Mouse (Mus musculus) liver (tissue): ENCODE data around the gene Shmt2.
A peak's percentile ranks its signal among the peaks of the same experiment; 100 is the strongest.

ENCODE experiments used
- DNase-seq: peaks from one replicate; pipeline ENCODE4 v3.0.0-alpha.2; 2020; ENCODE audit warnings: mixed read lengths

Shmt2 gene

DNA sequence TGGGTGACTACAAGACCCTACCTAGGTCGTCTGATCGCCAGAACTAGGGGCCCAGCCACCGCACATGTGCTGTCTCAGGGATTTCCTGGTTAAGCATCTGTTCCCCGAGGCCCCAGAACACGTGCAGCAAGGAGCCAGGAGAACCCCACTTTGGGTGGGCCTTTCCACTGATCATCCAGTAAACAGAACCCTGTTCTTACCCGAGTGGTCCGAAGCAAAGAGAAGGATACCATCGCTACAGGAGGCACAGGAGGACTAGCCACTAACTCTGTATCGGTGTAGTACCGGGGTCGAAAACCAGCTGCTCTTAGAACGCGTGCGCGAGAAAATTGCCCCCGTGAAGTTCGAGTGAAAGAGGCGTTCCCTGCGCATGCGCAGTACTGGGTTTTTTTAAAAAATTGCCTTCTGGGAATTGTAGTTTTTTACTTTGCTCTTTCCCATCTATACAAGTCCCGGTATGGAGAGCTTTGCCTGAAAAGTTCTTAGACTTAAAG lies at the start of gene Shmt2:
Shmt2 (minus strand) TSS at position 357 of the 494 bp plus-strand sequence.
- peak; percentile 91 for DNase-seq

GRCm38 (mm10) chr10:127570937-127571641 lies 48.8 kb upstream of the Shmt2 start:
- no peak for DNase-seq

- peak; percentile 72 for DNase-seq
These were observed 48.1 kb upstream of the Shmt2 start for GRCm38 (mm10) chr10:127570384-127570783.

- peak; percentile 76 for DNase-seq
These were observed 47.2 kb upstream of the Shmt2 start for GRCm38 (mm10) chr10:127569450-127569849.

GRCm38 (mm10) chr10:127566553-127567326 lies 44.5 kb upstream of the Shmt2 start:
- no peak for DNase-seq

DNA sequence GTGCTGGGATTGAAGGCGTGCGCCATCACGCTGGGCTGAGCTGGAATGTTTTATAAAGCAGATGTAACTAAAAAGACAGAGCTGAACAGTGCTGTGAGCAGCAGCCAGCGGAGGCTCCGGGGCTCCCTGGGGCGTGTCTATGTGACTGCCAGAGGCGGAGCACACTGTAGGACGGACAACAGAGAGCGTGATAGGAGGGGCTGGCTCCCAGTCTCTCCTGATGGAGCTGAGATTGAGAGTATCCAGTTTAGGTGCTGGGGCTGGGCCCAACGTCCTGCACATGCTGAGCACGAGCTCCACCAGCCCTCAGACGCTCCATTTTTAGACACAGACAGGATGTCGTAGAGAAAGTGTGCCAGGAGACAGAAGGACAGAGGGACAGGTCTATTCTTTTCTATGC lies 42.1 kb upstream of the Shmt2 start:
- no peak for DNase-seq

- DNase-seq: no peak
These were observed 41.6 kb upstream of the Shmt2 start for GRCm38 (mm10) chr10:127563840-127564239.

- no peak for DNase-seq
These were observed 38.9 kb upstream of the Shmt2 start for GRCm38 (mm10) chr10:127561145-127561544.

GRCm38 (mm10) chr10:127557397-127557796 lies 35.2 kb upstream of the Shmt2 start:
- DNase-seq: no peak

DNA sequence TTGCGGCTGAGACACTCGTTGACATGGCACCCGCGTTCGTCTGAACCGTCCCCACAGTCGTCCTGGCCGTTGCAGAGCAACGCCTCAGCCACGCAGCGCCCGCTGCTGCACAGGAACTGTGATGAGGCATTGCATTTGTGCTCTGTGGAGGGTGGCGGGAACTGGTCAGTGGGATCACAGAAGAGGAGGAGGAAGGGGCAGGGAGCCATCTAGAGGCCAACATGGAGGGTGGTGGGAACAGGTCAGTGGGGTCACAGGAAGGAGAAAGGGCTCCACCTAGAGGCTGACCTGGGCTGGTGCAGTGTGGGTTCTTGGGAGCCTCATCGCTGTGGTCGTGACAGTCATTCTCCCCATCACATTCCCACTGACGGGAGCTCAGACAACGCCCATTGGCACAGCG lies 33.5 kb upstream of the Shmt2 start:
- DNase-seq: peak; percentile 45

DNA sequence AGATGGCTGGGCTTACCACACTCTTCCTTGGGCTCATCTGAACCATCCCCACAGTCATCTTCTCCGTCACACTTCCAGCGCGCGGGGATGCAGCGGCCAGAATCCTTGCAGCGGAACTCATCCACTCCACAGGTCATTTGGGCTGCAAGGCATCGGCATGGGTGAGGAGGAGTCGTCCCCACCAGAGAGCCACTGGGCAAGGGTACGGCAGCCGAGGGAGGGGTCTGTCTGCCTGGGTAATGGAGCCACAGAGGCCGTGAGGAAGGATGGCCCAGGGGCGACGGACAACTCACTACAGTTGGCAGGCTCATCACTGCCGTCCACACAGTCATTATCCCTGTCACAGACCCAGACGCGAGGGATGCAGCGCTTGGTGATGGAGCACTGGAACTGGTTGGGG lies 27.6 kb upstream of the Shmt2 start:
- no peak for DNase-seq

- DNase-seq: no peak
These were observed 26.0 kb upstream of the Shmt2 start for GRCm38 (mm10) chr10:127548236-127548635.

DNA sequence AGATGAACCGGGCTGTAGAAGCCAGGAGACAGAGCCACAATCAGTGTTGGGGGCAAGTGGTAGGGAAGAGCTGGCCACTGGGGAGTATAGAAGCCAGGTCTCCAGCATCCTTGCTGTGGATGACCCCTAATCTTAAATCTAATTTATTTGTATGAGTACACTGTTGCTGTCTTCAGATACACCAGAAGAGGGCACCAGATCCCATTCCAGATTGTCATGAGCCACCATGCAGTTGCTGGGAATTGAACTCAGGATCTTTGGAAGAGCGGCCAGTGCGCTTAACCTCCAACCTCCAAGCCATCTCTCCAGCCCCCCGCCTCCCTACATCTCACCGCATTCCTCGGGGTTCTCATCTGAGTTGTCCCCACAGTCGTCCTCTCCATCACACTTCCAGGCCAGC lies 24.3 kb upstream of the Shmt2 start:
- DNase-seq: no peak

DNA sequence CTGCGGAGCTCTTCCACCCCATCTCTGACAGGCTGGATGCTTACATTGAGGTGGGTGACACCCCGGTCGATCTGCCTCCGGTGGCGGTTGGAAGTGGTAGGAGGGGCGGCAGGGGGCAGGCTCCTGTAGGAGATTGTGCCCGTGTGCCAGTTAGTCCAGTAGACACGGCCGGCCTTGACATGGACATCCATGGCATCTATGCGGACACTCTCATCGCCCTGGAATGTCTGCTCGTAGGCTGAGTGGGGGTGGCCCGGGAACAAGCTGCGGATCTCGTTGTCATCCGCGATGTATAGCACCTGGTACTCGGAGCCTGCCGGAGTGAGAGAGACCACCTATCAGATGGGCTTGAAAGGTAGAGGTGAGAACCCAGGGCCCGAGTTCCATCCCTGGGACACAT lies 22.1 kb upstream of the Shmt2 start:
- DNase-seq: no peak

GRCm38 (mm10) chr10:127543916-127544315 lies 21.7 kb upstream of the Shmt2 start:
- no peak for DNase-seq

DNA sequence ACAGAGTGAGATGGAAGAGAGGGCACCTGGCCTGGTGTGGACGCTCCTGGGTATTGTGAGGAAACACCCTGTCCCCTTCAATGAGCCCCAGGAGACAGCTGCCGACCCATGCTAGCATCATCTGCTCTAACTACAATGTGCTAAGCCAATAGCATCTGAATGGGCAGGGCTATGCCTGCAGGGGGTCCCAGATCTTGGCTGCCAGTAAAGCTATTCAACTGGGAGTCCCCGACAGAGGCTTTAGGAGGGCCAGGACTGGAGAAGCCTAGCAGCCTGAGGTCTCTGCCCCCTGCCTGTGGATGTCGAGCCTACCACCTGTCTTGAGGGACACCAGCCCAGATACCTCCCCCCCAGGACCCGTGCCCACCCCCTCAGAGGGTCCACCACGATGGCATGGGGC lies 20.5 kb upstream of the Shmt2 start:
- DNase-seq: no peak

- no peak for DNase-seq
These were observed 19.8 kb upstream of the Shmt2 start for GRCm38 (mm10) chr10:127542084-127542483.

DNA sequence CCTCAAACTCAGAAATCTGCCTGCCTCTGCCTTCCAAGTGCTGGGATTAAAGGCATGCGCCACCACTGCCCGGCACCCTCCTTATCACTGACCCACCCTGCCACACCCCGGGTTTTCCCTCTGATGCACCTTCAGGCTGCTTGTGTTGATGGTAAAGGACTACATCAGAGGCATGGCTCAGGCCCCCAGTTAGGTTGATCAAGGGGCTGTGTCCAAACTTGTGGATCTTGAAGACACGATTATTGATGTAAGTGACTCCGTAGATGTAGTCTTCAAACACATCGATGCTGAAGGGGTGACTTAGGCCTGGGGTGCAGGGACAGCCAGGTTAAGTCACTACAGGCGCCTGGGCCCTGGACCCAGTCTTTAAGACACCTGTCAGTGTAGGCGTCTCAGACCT lies 19.3 kb upstream of the Shmt2 start:
- no peak for DNase-seq

- peak; percentile 73 for DNase-seq
These were observed 15.8 kb upstream of the Shmt2 start for GRCm38 (mm10) chr10:127537854-127538583.

DNA sequence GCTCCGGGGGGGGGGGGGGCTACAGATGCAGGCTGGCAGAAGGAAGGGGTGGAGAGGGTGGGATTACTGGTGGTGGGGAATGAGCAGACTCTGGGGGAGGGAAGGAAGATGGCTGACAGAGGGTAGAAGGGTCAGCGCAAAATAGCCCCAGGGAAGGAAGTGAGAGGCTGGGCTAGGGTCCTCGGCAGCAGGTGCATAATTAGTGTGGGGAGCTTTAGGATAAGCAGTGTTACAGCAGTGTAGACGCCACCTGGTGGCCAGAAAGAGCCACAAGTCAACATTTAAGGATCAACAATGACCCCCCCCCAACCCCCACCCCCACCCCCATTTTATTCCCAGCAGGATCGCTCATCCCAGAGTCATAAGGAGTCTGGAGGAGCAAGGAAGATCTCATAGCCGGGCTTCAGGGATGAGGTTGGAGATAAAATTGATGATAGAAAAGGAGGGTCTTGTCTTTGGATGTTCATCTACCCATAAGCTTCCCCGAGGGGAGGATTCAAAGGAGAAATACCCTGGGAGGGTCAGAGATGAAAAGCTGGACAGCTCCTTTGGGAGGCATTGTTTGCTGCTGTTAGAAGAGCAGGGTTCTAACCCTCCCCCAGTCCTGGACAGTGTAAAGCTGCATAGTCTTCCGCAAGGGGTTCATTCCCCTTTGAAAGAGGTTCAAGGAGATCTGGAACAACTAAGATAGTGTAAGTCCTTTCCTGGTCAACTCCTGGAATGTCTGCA lies 14.5 kb upstream of the Shmt2 start:
- no peak for DNase-seq

GRCm38 (mm10) chr10:127534929-127535384 lies 12.7 kb upstream of the Shmt2 start:
- DNase-seq: no peak
